Comparison of ENCODE assay signal across 28 mouse cellular contexts in genomic region chr9:75958720-75959339, GRCm38 (mm10). TPM values are rescaled to one million over a fixed set of nuclear protein-coding genes. Genes with fewer than 3 reads are reported as not detected.
DNase-seq lines count a peak whose midpoint lies in the region; ATAC-seq lines count a peak whose summit lies in the region.
"Had no signal": no experiment of that assay in that cellular context is flagged by ENCODE, and none has a peak within 500 bp of the region (broad histone marks: within the 10 kb centered on the region; RNA-seq: fewer than 3 reads in every experiment).

No protein-coding gene starts in this region.

- H3K27me3 ChIP-seq in lung, embryonic 16.5 days (ENCODE audit: control insufficient read depth, insufficient read depth, low read depth, low read length) = no peaks in the 10 kb centered on the region
- no peaks in the 10 kb centered on the region for H3K27me3 ChIP-seq in midbrain, embryonic 11.5 days (ENCODE audit: control insufficient read depth, insufficient read depth, low read length)
- no peaks in the 10 kb centered on the region for H3K27me3 ChIP-seq in midbrain, embryonic 10.5 days (ENCODE audit: low read depth, poor library complexity, severe bottlenecking)
- H3K27me3 ChIP-seq: CH12.LX; embryonic facial prominence, embryonic 13.5 days; forebrain, embryonic 13.5 days; Patski had no signal

- H3K27ac ChIP-seq in lung, embryonic 16.5 days (ENCODE audit: low read length) = peak overlapping the region; percentile 70
- no peak overlapping the region for H3K27ac ChIP-seq in midbrain, embryonic 11.5 days (ENCODE audit: low read depth, low read length)
- H3K27ac ChIP-seq in midbrain, embryonic 10.5 days (replicated peaks) = no peak overlapping the region
- H3K27ac ChIP-seq: embryonic facial prominence, embryonic 13.5 days; forebrain, embryonic 10.5 days; forebrain, embryonic 13.5 days; heart, adult 2 months; heart, embryonic 13.5 days; hindbrain, embryonic 14.5 days; hindbrain, postnatal 0 days had no signal

- peaks cover 11% of the 10 kb centered on the region for H3K4me1 ChIP-seq in lung, embryonic 16.5 days (replicated peaks; ENCODE audit: control insufficient read depth, insufficient read depth, low read length)
- peaks cover 9% of the 10 kb centered on the region for H3K4me1 ChIP-seq in midbrain, embryonic 11.5 days (ENCODE audit: control insufficient read depth, insufficient read depth, low read length)
- peaks cover 34% of the 10 kb centered on the region for H3K4me1 ChIP-seq in midbrain, embryonic 10.5 days

- WGBS in lung, embryonic 16.5 days = 57% methylated on average over 5 of the region's 5 CpGs
- WGBS in midbrain, embryonic 11.5 days = 38% methylated on average over 5 of the region's 5 CpGs
- 48% methylated on average over 5 of the region's 5 CpGs for WGBS in midbrain, embryonic 10.5 days

- ATAC-seq in lung, embryonic 16.5 days (ENCODE audit: low read depth) = peak; percentile 77
- ATAC-seq in midbrain, embryonic 11.5 days (ENCODE audit: low FRiP score) = no peak
- ATAC-seq: forebrain, embryonic 13.5 days; forebrain, embryonic 16.5 days; hindbrain, postnatal 0 days; Patski had no signal

- no peak overlapping the region for H3K4me3 ChIP-seq in lung, embryonic 16.5 days (ENCODE audit: low read length)
- no peak overlapping the region for H3K4me3 ChIP-seq in midbrain, embryonic 11.5 days (ENCODE audit: low read depth, low read length)
- no peak overlapping the region for H3K4me3 ChIP-seq in midbrain, embryonic 10.5 days
- H3K4me3 ChIP-seq: embryonic facial prominence, embryonic 10.5 days; embryonic facial prominence, embryonic 13.5 days; forebrain, embryonic 10.5 days; forebrain, embryonic 13.5 days; heart, adult 2 months; heart, embryonic 10.5 days; heart, embryonic 13.5 days had no signal

- no peaks in the 10 kb centered on the region for H3K36me3 ChIP-seq in lung, embryonic 16.5 days (ENCODE audit: control insufficient read depth, insufficient read depth, low read length)
- no peaks in the 10 kb centered on the region for H3K36me3 ChIP-seq in midbrain, embryonic 11.5 days (ENCODE audit: control insufficient read depth, insufficient read depth, low read length)
- no peaks in the 10 kb centered on the region for H3K36me3 ChIP-seq in midbrain, embryonic 10.5 days
- H3K36me3 ChIP-seq: embryonic facial prominence, embryonic 10.5 days; embryonic facial prominence, embryonic 13.5 days; forebrain, embryonic 10.5 days; G1E; heart, embryonic 10.5 days; heart, embryonic 13.5 days had no signal

- H3K9me3 ChIP-seq in lung, embryonic 16.5 days (ENCODE audit: control insufficient read depth, low read length) = no peaks in the 10 kb centered on the region
- H3K9me3 ChIP-seq in midbrain, embryonic 11.5 days (ENCODE audit: control insufficient read depth, low read length) = no peaks in the 10 kb centered on the region
- H3K9me3 ChIP-seq in midbrain, embryonic 10.5 days (replicated peaks) = no peaks in the 10 kb centered on the region
- H3K9me3 ChIP-seq: embryonic facial prominence, embryonic 10.5 days; embryonic facial prominence, embryonic 13.5 days; forebrain, embryonic 10.5 days; forebrain, embryonic 13.5 days; heart, embryonic 10.5 days; heart, embryonic 13.5 days had no signal

- H3K4me2 ChIP-seq in lung, embryonic 16.5 days (ENCODE audit: low read depth, low read length) = no peak overlapping the region
- no peak overlapping the region for H3K4me2 ChIP-seq in midbrain, embryonic 11.5 days
- H3K4me2 ChIP-seq: embryonic facial prominence, embryonic 13.5 days; forebrain, embryonic 13.5 days; heart, embryonic 13.5 days; hindbrain, embryonic 14.5 days had no signal

- no peak overlapping the region for H3K9ac ChIP-seq in lung, embryonic 16.5 days (ENCODE audit: low read length)
- no peak overlapping the region for H3K9ac ChIP-seq in midbrain, embryonic 11.5 days (ENCODE audit: low read length)
- H3K9ac ChIP-seq: embryonic facial prominence, embryonic 13.5 days; forebrain, embryonic 13.5 days; heart, embryonic 13.5 days; hindbrain, embryonic 14.5 days had no signal

- peak; percentile 83 for DNase-seq in heart, adult 11 months
- DNase-seq in heart, adult 18-20 months = no peak
- DNase-seq in lung, postnatal 14 days = no peak
- DNase-seq in midbrain, embryonic 11.5 days (ENCODE audit: low spot score, missing footprints) = peak; percentile 87
- no peak for DNase-seq in midbrain, embryonic 10.5 days (ENCODE audit: low spot score)
- DNase-seq in lung, postnatal 36 days = peak; percentile 18
- DNase-seq: adrenal gland, postnatal 10 days; B cell, adult 2 months; cerebellum, adult 18-20 months; cerebellum, adult 9-10 months; cerebellum, postnatal 14 days; gastrocnemius, postnatal 14 days; heart, adult 2 months; heart, postnatal 14 days; heart, postnatal 4 days had no signal

RNA-seq across cellular contexts. Expression of gene Hmgcll1, which starts 55.8 kb away (rescaled TPM):
- under 1 TPM in 1 of 2 experiments, not detected in 1; 0.15 TPM for total RNA-seq in heart, adult 18-20 months (2021)
- 10.5 and 10.8 TPM in 2 replicates for polyA plus RNA-seq in lung, embryonic 16.5 days (2015; fragmentation: Nextera tagmentation; extraction: Ambion mirVana)
- polyA plus RNA-seq in midbrain, embryonic 11.5 days (2014; fragmentation: Nextera tagmentation; extraction: Ambion mirVana) = 13.9 and 14.3 TPM in 2 replicates
- polyA plus RNA-seq in midbrain, embryonic 10.5 days (2016; fragmentation: Nextera tagmentation; extraction: Ambion mirVana) = 5.1 and 7.0 TPM in 2 replicates
- polyA plus RNA-seq: G1E had no signal

Comparison
In these comparisons a context has a peak if more than half of its experiments do, and no peak if none do; other contexts are left out.
1. DNase-seq: peak in heart, adult 11 months (single experiment), midbrain, embryonic 11.5 days (single experiment) and lung, postnatal 36 days (single experiment); none in heart, adult 18-20 months (0 of 2), lung, postnatal 14 days (single experiment) and midbrain, embryonic 10.5 days (single experiment).